Mouse (Mus musculus) MEL (cell line): ENCODE measurements around the gene Smurf1. TPM values are rescaled to one million over a fixed set of nuclear protein-coding genes. Genes with fewer than 3 reads are reported as not detected.

ENCODE experiments used
- DNase-seq: peaks from one replicate; pipeline ENCODE4 v3.0.0; 2011; ENCODE audit warnings: low read depth, low spot score
- H3K27ac ChIP-seq: 2 replicates; pipeline ENCODE4 v1.5.1; 2012; ENCODE audit warnings: low read depth, mild to moderate bottlenecking, control low read depth, low read length, moderate library complexity; ENCODE audit not compliant: control insufficient read depth
- H3K27me3 ChIP-seq, 2 experiments: fragments of 150-350 bp in 1 of 2; sonication (generic) in 1 of 2; 2 replicates each; pipeline ENCODE4 v1.6.1; 2012; ENCODE audit warnings: low read length in 2 of 2, mild to moderate bottlenecking in 2 of 2, improper control_type of control experiment in 1 of 2, moderate library complexity in 1 of 2; ENCODE audit not compliant: insufficient read depth in 2 of 2, control insufficient read depth in 1 of 2
- H3K36me3 ChIP-seq, 2 experiments: 2 replicates each; pipeline ENCODE4 v1.6.1; 2012 to 2014; ENCODE audit warnings: low read length in 2 of 2, improper control_type of control experiment in 1 of 2, inconsistent platforms in 1 of 2, mild to moderate bottlenecking in 1 of 2; ENCODE audit not compliant: insufficient read depth in 2 of 2, control insufficient read depth in 1 of 2
- H3K4me1 ChIP-seq, 2 experiments: fragments of 150-350 bp in 1 of 2; sonication (generic) in 1 of 2; 2 replicates each; pipeline ENCODE4 v1.6.1; 2012; ENCODE audit warnings: low read length in 2 of 2, improper control_type of control experiment in 1 of 2, mild to moderate bottlenecking in 1 of 2; ENCODE audit not compliant: insufficient read depth in 2 of 2, control insufficient read depth in 1 of 2
- H3K4me3 ChIP-seq, 2 experiments: fragments of 150-350 bp in 1 of 2; sonication (generic) in 1 of 2; 2 replicates each; pipeline ENCODE4 v1.5.1; 2012; ENCODE audit warnings: low read depth in 2 of 2, low read length in 2 of 2, mild to moderate bottlenecking in 2 of 2, moderate library complexity in 2 of 2, control low read depth in 1 of 2, improper control_type of control experiment in 1 of 2; ENCODE audit not compliant: control insufficient read depth in 1 of 2, insufficient read depth in 1 of 2
- H3K79me2 ChIP-seq: 2 replicates; pipeline ENCODE4 v1.6.1; 2012; ENCODE audit warnings: mild to moderate bottlenecking, low read length, moderate library complexity; ENCODE audit not compliant: control insufficient read depth, poor library complexity, insufficient read depth
- H3K9ac ChIP-seq: 2 replicates; pipeline ENCODE4 v1.6.1; 2012; ENCODE audit warnings: low read depth, mild to moderate bottlenecking, control low read depth, low read length, moderate library complexity; ENCODE audit not compliant: control insufficient read depth, poor library complexity, severe bottlenecking
- H3K9me3 ChIP-seq: fragments of 150-350 bp; sonication (generic); replicated peaks from 2 replicates; pipeline ENCODE4 v1.6.1; 2012; ENCODE audit warnings: mild to moderate bottlenecking, low read length, improper control_type of control experiment, moderate library complexity; ENCODE audit not compliant: insufficient read depth
- CHD1 ChIP-seq: IDR thresholded peaks from 2 replicates; pipeline ENCODE4 v1.6.1; 2012; ENCODE audit warnings: low read depth, mild to moderate bottlenecking, inconsistent platforms, low read length, improper control_type of control experiment
- CHD2 ChIP-seq: IDR thresholded peaks from 2 replicates; pipeline ENCODE4 v1.6.1; 2011; ENCODE audit warnings: low read length, improper control_type of control experiment
- CTCF ChIP-seq, 3 experiments: IDR thresholded peaks in 2 of 3; conservative IDR thresholded peaks in 1 of 3; 2 replicates each; pipeline ENCODE4 v1.5.1; 2011 to 2012; ENCODE audit warnings: low read length in 3 of 3, low read depth in 2 of 3, mild to moderate bottlenecking in 2 of 3, improper control_type of control experiment in 1 of 3, inconsistent platforms in 1 of 3, mixed read lengths in 1 of 3, moderate library complexity in 1 of 3; ENCODE audit not compliant: control insufficient read depth in 1 of 3, insufficient read depth in 1 of 3, poor library complexity in 1 of 3, severe bottlenecking in 1 of 3
- E2F4 ChIP-seq: IDR thresholded peaks from 2 replicates; pipeline ENCODE4 v1.6.1; 2011; ENCODE audit warnings: low read depth, low read length, improper control_type of control experiment, borderline replicate concordance
- EP300 ChIP-seq, 2 experiments: IDR thresholded peaks; 2 replicates each; pipeline ENCODE4 v1.6.1; 2011; ENCODE audit warnings: improper control_type of control experiment in 2 of 2, low read length in 2 of 2, low read depth in 1 of 2, mild to moderate bottlenecking in 1 of 2
- ETS1 ChIP-seq: IDR thresholded peaks from 2 replicates; pipeline ENCODE4 v1.6.1; 2012; ENCODE audit warnings: low read depth, mild to moderate bottlenecking, inconsistent platforms, low read length, improper control_type of control experiment, moderate library complexity
- GABPA ChIP-seq: IDR thresholded peaks from 2 replicates; pipeline ENCODE4 v1.6.1; 2012; ENCODE audit warnings: low read depth, mild to moderate bottlenecking, inconsistent platforms, low read length, improper control_type of control experiment, moderate library complexity
- GATA1 ChIP-seq: IDR thresholded peaks from 2 replicates; pipeline ENCODE4 v1.6.1; 2011; ENCODE audit warnings: low read depth, low read length, improper control_type of control experiment
- HCFC1 ChIP-seq: IDR thresholded peaks from 2 replicates; pipeline ENCODE4 v1.6.1; 2012; ENCODE audit warnings: low read depth, mild to moderate bottlenecking, inconsistent platforms, low read length, improper control_type of control experiment, moderate library complexity
- KAT2A ChIP-seq: conservative IDR thresholded peaks from 2 replicates; pipeline ENCODE4 v1.6.1; 2012; ENCODE audit warnings: low read depth, low read length, improper control_type of control experiment, inconsistent platforms
- MAFK ChIP-seq: IDR thresholded peaks from 2 replicates; pipeline ENCODE4 v1.6.1; 2011; ENCODE audit warnings: low read depth, mild to moderate bottlenecking, low read length, improper control_type of control experiment, borderline replicate concordance
- MAX ChIP-seq: IDR thresholded peaks from 2 replicates; pipeline ENCODE4 v1.6.1; 2011; ENCODE audit warnings: low read length, improper control_type of control experiment
- MEF2A ChIP-seq: IDR thresholded peaks from 2 replicates; pipeline ENCODE4 v1.6.1; 2014; ENCODE audit warnings: low read depth, mild to moderate bottlenecking, inconsistent platforms, low read length, improper control_type of control experiment; ENCODE audit not compliant: poor library complexity, insufficient replicate concordance, severe bottlenecking; ENCODE audit errors: extremely low read depth
- MXI1 ChIP-seq: IDR thresholded peaks from 2 replicates; pipeline ENCODE4 v1.6.1; 2011; ENCODE audit warnings: mild to moderate bottlenecking, low read depth, low read length, improper control_type of control experiment
- MYB ChIP-seq: IDR thresholded peaks from 2 replicates; pipeline ENCODE4 v1.6.1; 2011; ENCODE audit warnings: mild to moderate bottlenecking, low read depth, low read length, improper control_type of control experiment
- MYC ChIP-seq: IDR thresholded peaks from 2 replicates; pipeline ENCODE4 v1.6.1; 2011; ENCODE audit warnings: low read depth, mild to moderate bottlenecking, low read length, improper control_type of control experiment, moderate library complexity
- POLR2A ChIP-seq, 2 experiments: IDR thresholded peaks; 2 replicates each; pipeline ENCODE4 v1.6.1; 2011 to 2012; ENCODE audit warnings: low read length in 2 of 2, mild to moderate bottlenecking in 2 of 2, control low read depth in 1 of 2, improper control_type of control experiment in 1 of 2, low read depth in 1 of 2, moderate library complexity in 1 of 2; ENCODE audit not compliant: control insufficient read depth in 1 of 2, insufficient read depth in 1 of 2, poor library complexity in 1 of 2
- POLR2AphosphoS2 ChIP-seq: IDR thresholded peaks from 2 replicates; pipeline ENCODE4 v1.6.1; 2011; ENCODE audit warnings: low read length, improper control_type of control experiment
- POLR2AphosphoS5 ChIP-seq: IDR thresholded peaks from 2 replicates; pipeline ENCODE4 v1.6.1; 2012; ENCODE audit warnings: low read depth, borderline replicate concordance, mild to moderate bottlenecking, inconsistent platforms, low read length, moderate library complexity, mixed read lengths
- RAD21 ChIP-seq: IDR thresholded peaks from 2 replicates; pipeline ENCODE4 v1.6.1; 2011; ENCODE audit warnings: mild to moderate bottlenecking, low read depth, low read length, improper control_type of control experiment
- RCOR1 ChIP-seq: IDR thresholded peaks from 2 replicates; pipeline ENCODE4 v1.6.1; 2012; ENCODE audit warnings: low read depth, mild to moderate bottlenecking, inconsistent platforms, low read length, improper control_type of control experiment
- TAL1 ChIP-seq: IDR thresholded peaks from 2 replicates; pipeline ENCODE4 v1.6.1; 2012; ENCODE audit warnings: mild to moderate bottlenecking, inconsistent platforms, low read length, moderate library complexity, mixed read lengths
- TBP ChIP-seq: IDR thresholded peaks from 2 replicates; pipeline ENCODE4 v1.8.0; 2011; ENCODE audit warnings: low read depth, low read length, improper control_type of control experiment
- UBTF ChIP-seq: IDR thresholded peaks from 2 replicates; pipeline ENCODE4 v1.6.1; 2012; ENCODE audit warnings: low read depth, mild to moderate bottlenecking, inconsistent platforms, low read length, improper control_type of control experiment, moderate library complexity, borderline replicate concordance; ENCODE audit not compliant: insufficient read depth
- USF2 ChIP-seq, 2 experiments: IDR thresholded peaks; 2 replicates each; pipeline ENCODE4 v1.6.1; 2011 to 2012; ENCODE audit warnings: improper control_type of control experiment in 2 of 2, low read length in 2 of 2, borderline replicate concordance in 1 of 2, inconsistent platforms in 1 of 2, low read depth in 1 of 2, mild to moderate bottlenecking in 1 of 2; ENCODE audit not compliant: insufficient read depth in 1 of 2
- ZC3H11A ChIP-seq: IDR thresholded peaks from 2 replicates; pipeline ENCODE4 v1.6.1; 2012; ENCODE audit warnings: low read depth, mild to moderate bottlenecking, inconsistent platforms, low read length, improper control_type of control experiment
- ZMIZ1 ChIP-seq: IDR thresholded peaks from 2 replicates; pipeline ENCODE4 v1.6.1; 2012; ENCODE audit warnings: low read depth, mild to moderate bottlenecking, inconsistent platforms, low read length, improper control_type of control experiment, moderate library complexity
- polyA plus RNA-seq, 2 experiments: library from polyadenylated mRNA; stranded (reverse) in 1 of 2; unstranded in 1 of 2; fragments of >175 nt in 1 of 2; fragments of >200 nt in 1 of 2; gene quantifications; 2 replicates each; pipeline versions ENCODE4 v1.2.1 to v1.2.4; 2012; ENCODE audit warnings: low replicate concordance in 2 of 2, low read depth in 1 of 2; ENCODE audit not compliant: insufficient read length in 2 of 2, insufficient read depth in 1 of 2, missing spikeins in 1 of 2
- total RNA-seq: library from RNA; depleted of rRNA; stranded (reverse); fragments of 300-350 nt; gene quantifications from 2 replicates; pipeline ENCODE4 v1.2.3, GENCODE M21; 2012

Gene Smurf1
- total and polyA plus RNA-seq, 3 experiments: 4.0 to 10.6 TPM; not detected in 1

GRCm38 (mm10) chr5:144870782-144871181, 94.9 kb downstream of the Smurf1 start:
- Histone ChIP-seq H3K36me3 (no peaks in the 10 kb centered on the region), H3K4me3 (no peak overlapping the region), H3K9me3 (no peaks in the 10 kb centered on the region), H3K79me2 (no peaks in the 10 kb centered on the region), H3K27me3 (no peaks in the 10 kb centered on the region), H3K4me1 (peaks cover 0 to 2% of the 10 kb centered on the region in 2 experiments; a peak in 2 of 4 replicates), H3K27ac (no peak overlapping the region), H3K9ac (no peak overlapping the region)
- no peak for DNase-seq
- TF ChIP-seq UBTF: no peak
- no peak for TF ChIP-seq TBP
- TF ChIP-seq RAD21: no peak
- no peak for TF ChIP-seq ETS1
- no peak for TF ChIP-seq ZC3H11A
- TF ChIP-seq HCFC1: no peak

- H3K4me1 ChIP-seq: no peaks in the 10 kb centered on the region
- TF ChIP-seq CHD1 (no peak), USF2 (IDR thresholded peaks at IDR 0.05; ENCODE audit: borderline replicate concordance in 1 of 2, insufficient read depth in 1 of 2, low read depth in 1 of 2, low read length in 2 of 2) (no peak), MYB (no peak), GABPA (no peak), POLR2AphosphoS2 (no peak), ETS1 (no peak), TBP (no peak), ZC3H11A (no peak), MYC (no peak), EP300 (IDR thresholded peaks at IDR 0.05; ENCODE audit: low read depth in 1 of 2, low read length in 2 of 2) (no peak), UBTF (no peak), MAX (no peak)
- H3K27ac ChIP-seq: no peak overlapping the region
Observed at GRCm38 (mm10) chr5:144869466-144869865, 96.2 kb downstream of the Smurf1 start.

GRCm38 (mm10) chr5:144866923-144867322, 98.7 kb downstream of the Smurf1 start:
- H3K9ac ChIP-seq: no peak overlapping the region
- no peaks in the 10 kb centered on the region for H3K79me2 ChIP-seq
- peak; percentile 17 for DNase-seq
- no peaks in the 10 kb centered on the region for H3K36me3 ChIP-seq
- no peaks in the 10 kb centered on the region for H3K4me1 ChIP-seq
- no peaks in the 10 kb centered on the region for H3K9me3 ChIP-seq
- no peak overlapping the region for H3K4me3 ChIP-seq
- H3K27me3 ChIP-seq: no peaks in the 10 kb centered on the region
- no peak overlapping the region for H3K27ac ChIP-seq
- TF ChIP-seq MAFK (no peak), MXI1 (no peak), GATA1 (no peak), E2F4 (no peak), ZC3H11A (0 out of 2 replicates have a peak, but pooled peaks have one; percentile 16), KAT2A (no peak), MEF2A (no peak), RCOR1 (no peak), CHD2 (no peak), POLR2A (IDR thresholded peaks at IDR 0.05; ENCODE audit: control insufficient read depth in 1 of 2, insufficient read depth in 1 of 2, low read depth in 1 of 2, low read length in 2 of 2, poor library complexity in 1 of 2) (no peak), CTCF (IDR thresholded peaks at IDR 0.05 in 2 of 3, conservative IDR thresholded peaks at IDR 0.05 in 1 of 3; ENCODE audit: control insufficient read depth in 1 of 3, insufficient read depth in 1 of 3, low read depth in 2 of 3, low read length in 3 of 3, poor library complexity in 1 of 3, severe bottlenecking in 1 of 3) (peak; percentile 35 to 55 (median 53); a peak in 5 of 6 replicates), TAL1 (no peak), POLR2AphosphoS5 (no peak), TBP (no peak), ZMIZ1 (no peak)

More at GRCm38 (mm10) chr5:144869466-144869865, 96.2 kb downstream of the Smurf1 start:
- no peak for DNase-seq
- H3K9me3 ChIP-seq: no peaks in the 10 kb centered on the region
- no peak overlapping the region for H3K4me3 ChIP-seq
- no peaks in the 10 kb centered on the region for H3K36me3 ChIP-seq
- H3K79me2 ChIP-seq: no peaks in the 10 kb centered on the region
- no peak overlapping the region for H3K9ac ChIP-seq
- no peaks in the 10 kb centered on the region for H3K27me3 ChIP-seq
